Mouse (Mus musculus) 416B (cell line): ENCODE results near the gene 4921524J17Rik.
A peak's percentile ranks its signal among the peaks of the same experiment; 100 is the strongest.

Experiments
- DNase-seq: peaks from one replicate; pipeline ENCODE4 v3.0.0; 2011; ENCODE audit warnings: low read depth

The 4921524J17Rik gene

GRCm38 (mm10) chr8:85441564-85441963 is 8.9 kb upstream of the 4921524J17Rik start:
- DNase-seq = no peak

- peak; percentile 43 for DNase-seq
Observed at GRCm38 (mm10) chr8:85435736-85436135, 3.1 kb upstream of the 4921524J17Rik start.

GRCm38 (mm10) chr8:85434817-85435216 is 2.2 kb upstream of the 4921524J17Rik start:
- DNase-seq = no peak

GRCm38 (mm10) chr8:85433017-85433393 is 372 bp upstream of the 4921524J17Rik start:
- DNase-seq = no peak

- peak; percentile 68 for DNase-seq
Observed at GRCm38 (mm10) chr8:85431281-85432167, 1.1 kb downstream of the 4921524J17Rik start.

GRCm38 (mm10) chr8:85430801-85431200 is 1.8 kb downstream of the 4921524J17Rik start:
- DNase-seq = peak; percentile 44

- DNase-seq = peak; percentile 35
Observed at GRCm38 (mm10) chr8:85429219-85429618, 3.4 kb downstream of the 4921524J17Rik start.

- DNase-seq = peak; percentile 26
Observed at GRCm38 (mm10) chr8:85427026-85427425, 5.6 kb downstream of the 4921524J17Rik start.

GRCm38 (mm10) chr8:85421329-85421728 is 11.3 kb downstream of the 4921524J17Rik start:
- peak; percentile 49 for DNase-seq

GRCm38 (mm10) chr8:85408526-85408925 is 24.1 kb downstream of the 4921524J17Rik start:
- no peak for DNase-seq

GRCm38 (mm10) chr8:85408053-85408505 is 24.6 kb downstream of the 4921524J17Rik start:
- DNase-seq = peak; percentile 85

GRCm38 (mm10) chr8:85405961-85406360 is 26.7 kb downstream of the 4921524J17Rik start:
- no peak for DNase-seq

- DNase-seq = no peak
Observed at GRCm38 (mm10) chr8:85405418-85405817, 27.2 kb downstream of the 4921524J17Rik start.

GRCm38 (mm10) chr8:85398548-85398947 is 34.1 kb downstream of the 4921524J17Rik start:
- peak; percentile 35 for DNase-seq

GRCm38 (mm10) chr8:85397508-85397907 is 35.1 kb downstream of the 4921524J17Rik start:
- peak; percentile 72 for DNase-seq

- DNase-seq = peak; percentile 19
Observed at GRCm38 (mm10) chr8:85396432-85397079, 36.1 kb downstream of the 4921524J17Rik start.

GRCm38 (mm10) chr8:85395681-85396431 is 36.8 kb downstream of the 4921524J17Rik start:
- DNase-seq = peak; percentile 21

- peak; percentile 85 for DNase-seq
Observed at GRCm38 (mm10) chr8:85395017-85395416, 37.6 kb downstream of the 4921524J17Rik start.

- no peak for DNase-seq
Observed at GRCm38 (mm10) chr8:85393199-85393598, 39.4 kb downstream of the 4921524J17Rik start.

- no peak for DNase-seq
Observed at GRCm38 (mm10) chr8:85391438-85391837, 41.2 kb downstream of the 4921524J17Rik start.

- DNase-seq = no peak
Observed at GRCm38 (mm10) chr8:85386205-85386604, 46.4 kb downstream of the 4921524J17Rik start, which contains the start of gene Mylk3. TSS of gene Mylk3 (minus strand) at chr8:85386345.

- no peak for DNase-seq
Observed at GRCm38 (mm10) chr8:85381926-85382325, 50.7 kb downstream of the 4921524J17Rik start.
